In the genomic region with DNA sequence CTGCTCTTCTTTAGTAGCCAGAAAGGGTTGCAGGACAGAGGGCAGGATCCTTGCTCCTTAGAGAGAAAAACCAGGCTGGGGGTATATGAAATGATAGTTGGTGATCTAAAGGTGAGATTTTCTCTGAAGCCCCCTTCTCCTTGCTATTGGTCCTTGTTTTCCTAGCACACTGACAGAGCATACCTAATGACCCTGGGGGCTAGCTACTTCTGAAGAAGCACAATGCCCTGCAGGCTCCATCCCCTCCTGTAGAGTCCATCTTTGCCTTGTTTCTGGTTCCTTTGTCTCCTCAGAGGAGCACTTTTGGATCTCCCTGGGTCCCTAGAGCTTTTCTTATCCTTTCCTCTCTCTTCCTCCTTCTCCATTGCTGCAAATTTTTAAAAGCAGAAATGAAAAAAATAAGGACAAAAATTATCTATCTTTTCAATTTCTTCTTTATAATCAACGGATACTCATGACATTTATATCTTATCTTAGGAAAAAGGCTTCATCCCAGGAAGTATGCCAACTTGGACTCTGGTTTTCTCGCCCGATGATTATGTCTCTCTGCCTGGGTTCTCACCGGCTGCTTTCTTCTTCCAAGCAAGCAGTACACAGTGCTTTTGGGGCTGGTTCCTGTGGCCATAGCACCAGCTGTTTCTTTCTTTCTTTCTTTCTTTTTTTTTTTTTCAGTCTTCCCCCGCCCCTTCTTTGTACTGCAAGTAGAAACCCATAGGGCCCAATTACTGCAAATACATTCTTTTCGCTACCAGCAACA, we compare ENCODE assay signal across 30 mouse cellular contexts. TPM values are rescaled to one million over a fixed set of nuclear protein-coding genes. Genes with fewer than 3 reads are reported as not detected.
DNase-seq lines count a peak whose midpoint lies in the region; ATAC-seq lines count a peak whose summit lies in the region.
"Had no signal": no experiment of that assay in that cellular context is flagged by ENCODE, and none has a peak within 500 bp of the region (broad histone marks: within the 10 kb centered on the region; RNA-seq: fewer than 3 reads in every experiment).

No protein-coding gene starts in this region.

- no peak overlapping the region for H3K27ac ChIP-seq in forebrain, embryonic 13.5 days
- H3K27ac ChIP-seq in forebrain, embryonic 11.5 days (ENCODE audit: low read depth, low read length), result no peak overlapping the region
- H3K27ac ChIP-seq in intestine, embryonic 15.5 days, result no peak overlapping the region
- H3K27ac ChIP-seq in intestine, embryonic 16.5 days (ENCODE audit: low read length), result no peak overlapping the region
- 0 out of 2 replicates have a peak overlapping the region, but pooled peaks have one; percentile 35 for H3K27ac ChIP-seq in midbrain, embryonic 11.5 days (ENCODE audit: low read depth, low read length)
- H3K27ac ChIP-seq in midbrain, embryonic 16.5 days (ENCODE audit: low read length), result peak overlapping the region; percentile 25
- H3K27ac ChIP-seq: hindbrain, embryonic 15.5 days; limb, embryonic 12.5 days; lung, embryonic 15.5 days; neural tube, embryonic 15.5 days had no signal

- no peak overlapping the region for H3K4me3 ChIP-seq in forebrain, embryonic 13.5 days
- H3K4me3 ChIP-seq in forebrain, embryonic 11.5 days (ENCODE audit: low read depth, low read length), result no peak overlapping the region
- H3K4me3 ChIP-seq in intestine, embryonic 15.5 days (replicated peaks), result no peak overlapping the region
- no peak overlapping the region for H3K4me3 ChIP-seq in intestine, embryonic 16.5 days (ENCODE audit: low read length)
- H3K4me3 ChIP-seq in midbrain, embryonic 11.5 days (ENCODE audit: low read depth, low read length), result no peak overlapping the region
- H3K4me3 ChIP-seq in midbrain, embryonic 16.5 days (ENCODE audit: low read depth, low read length), result no peak overlapping the region
- H3K4me3 ChIP-seq: erythroblast, embryonic 14.5 days; hindbrain, embryonic 15.5 days; limb, embryonic 12.5 days; lung, embryonic 15.5 days; neural tube, embryonic 15.5 days had no signal

- peak; percentile 50; the same call in 1 of the 2 replicates for ATAC-seq in forebrain, embryonic 13.5 days
- ATAC-seq in forebrain, embryonic 11.5 days (replicated peaks; ENCODE audit: low FRiP score), result no peak
- ATAC-seq in intestine, embryonic 15.5 days, result peak; percentile 10; the same call in 1 of the 2 replicates
- no peak for ATAC-seq in intestine, embryonic 16.5 days
- no peak for ATAC-seq in midbrain, embryonic 11.5 days (ENCODE audit: low FRiP score)
- ATAC-seq in midbrain, embryonic 16.5 days, result peak; percentile 17; the same call in 1 of the 2 replicates
- ATAC-seq: intestine, postnatal 0 days had no signal

- 28% methylated on average over 6 of the region's 6 CpGs for WGBS in forebrain, embryonic 13.5 days
- WGBS in forebrain, embryonic 11.5 days, result 42% methylated on average over 6 of the region's 6 CpGs
- WGBS in intestine, embryonic 15.5 days, result 78% methylated on average over 6 of the region's 6 CpGs
- 84% methylated on average over 6 of the region's 6 CpGs for WGBS in intestine, embryonic 16.5 days
- WGBS in midbrain, embryonic 11.5 days, result 68% methylated on average over 6 of the region's 6 CpGs
- 38% methylated on average over 6 of the region's 6 CpGs for whole genome bisulfite sequencing in midbrain, embryonic 16.5 days

- no peak overlapping the region for H3K9ac ChIP-seq in forebrain, embryonic 13.5 days
- H3K9ac ChIP-seq in forebrain, embryonic 11.5 days (ENCODE audit: low read length), result no peak overlapping the region
- H3K9ac ChIP-seq in intestine, embryonic 15.5 days, result no peak overlapping the region
- no peak overlapping the region for H3K9ac ChIP-seq in intestine, embryonic 16.5 days (ENCODE audit: low read depth, low read length)
- H3K9ac ChIP-seq in midbrain, embryonic 11.5 days (ENCODE audit: low read length), result no peak overlapping the region
- H3K9ac ChIP-seq in midbrain, embryonic 16.5 days (ENCODE audit: low read depth, low read length), result no peak overlapping the region
- H3K9ac ChIP-seq: hindbrain, embryonic 15.5 days; limb, embryonic 12.5 days; lung, embryonic 15.5 days; neural tube, embryonic 15.5 days had no signal

- no peak overlapping the region for H3K4me2 ChIP-seq in forebrain, embryonic 13.5 days
- no peak overlapping the region for H3K4me2 ChIP-seq in forebrain, embryonic 11.5 days (ENCODE audit: low read depth, low read length, severe bottlenecking)
- no peak overlapping the region for H3K4me2 ChIP-seq in intestine, embryonic 15.5 days (replicated peaks)
- no peak overlapping the region for H3K4me2 ChIP-seq in intestine, embryonic 16.5 days (ENCODE audit: low read depth, low read length)
- H3K4me2 ChIP-seq in midbrain, embryonic 11.5 days, result no peak overlapping the region
- H3K4me2 ChIP-seq in midbrain, embryonic 16.5 days (ENCODE audit: low read length), result no peak overlapping the region
- H3K4me2 ChIP-seq: heart, embryonic 11.5 days; hindbrain, embryonic 15.5 days; limb, embryonic 12.5 days; lung, embryonic 15.5 days; neural tube, embryonic 15.5 days had no signal

- peaks cover 12% of the 10 kb centered on the region; the same call in 1 of the 2 replicates for H3K4me1 ChIP-seq in forebrain, embryonic 13.5 days
- no peaks in the 10 kb centered on the region for H3K4me1 ChIP-seq in forebrain, embryonic 11.5 days (replicated peaks; ENCODE audit: control insufficient read depth, insufficient read depth, low read length)
- H3K4me1 ChIP-seq in intestine, embryonic 15.5 days (replicated peaks), result no peaks in the 10 kb centered on the region
- H3K4me1 ChIP-seq in intestine, embryonic 16.5 days (ENCODE audit: control insufficient read depth, insufficient read depth, low read length), result no peaks in the 10 kb centered on the region
- H3K4me1 ChIP-seq in midbrain, embryonic 11.5 days (ENCODE audit: control insufficient read depth, insufficient read depth, low read length), result no peaks in the 10 kb centered on the region
- peaks cover 2% of the 10 kb centered on the region; the same call in 1 of the 2 replicates for H3K4me1 ChIP-seq in midbrain, embryonic 16.5 days (ENCODE audit: control insufficient read depth, insufficient read depth, low read length)
- H3K4me1 ChIP-seq: hindbrain, embryonic 15.5 days; limb, embryonic 12.5 days; lung, embryonic 15.5 days; neural tube, embryonic 15.5 days had no signal

- no peaks in the 10 kb centered on the region for H3K9me3 ChIP-seq in forebrain, embryonic 13.5 days (replicated peaks)
- H3K9me3 ChIP-seq in forebrain, embryonic 11.5 days (ENCODE audit: control insufficient read depth, low read length), result no peaks in the 10 kb centered on the region
- no peaks in the 10 kb centered on the region for H3K9me3 ChIP-seq in intestine, embryonic 15.5 days
- no peaks in the 10 kb centered on the region for H3K9me3 ChIP-seq in intestine, embryonic 16.5 days (ENCODE audit: control insufficient read depth, low read length)
- H3K9me3 ChIP-seq in midbrain, embryonic 11.5 days (ENCODE audit: control insufficient read depth, low read length), result no peaks in the 10 kb centered on the region
- no peaks in the 10 kb centered on the region for H3K9me3 ChIP-seq in midbrain, embryonic 16.5 days (replicated peaks; ENCODE audit: control insufficient read depth, low read length, poor library complexity, severe bottlenecking)
- H3K9me3 ChIP-seq: hindbrain, embryonic 15.5 days; limb, embryonic 12.5 days; lung, embryonic 15.5 days; neural tube, embryonic 15.5 days had no signal

- DNase-seq in forebrain, embryonic 11.5 days (ENCODE audit: low spot score), result no peak
- no peak for DNase-seq in midbrain, embryonic 11.5 days (ENCODE audit: low spot score, missing footprints)
- DNase-seq in cerebellum, adult 9-11 months, result no peak
- DNase-seq in adrenal gland, adult 8-10 months, result no peak
- DNase-seq: adrenal gland, postnatal 10 days; cerebellum, adult 11-12 months; cerebellum, postnatal 14 days; gastrocnemius, postnatal 25 days; heart, adult 18-20 months; heart, postnatal 4 days; kidney, adult 9 months; kidney, postnatal 10 days; layer of hippocampus, adult 9-11 months; retina, postnatal 1 day; right cerebral cortex, postnatal 14 days had no signal

- no peaks in the 10 kb centered on the region for H3K36me3 ChIP-seq in forebrain, embryonic 13.5 days (ENCODE audit: poor library complexity, severe bottlenecking)
- no peaks in the 10 kb centered on the region for H3K36me3 ChIP-seq in forebrain, embryonic 11.5 days (ENCODE audit: control insufficient read depth, insufficient read depth, low read length)
- H3K36me3 ChIP-seq in intestine, embryonic 15.5 days, result no peaks in the 10 kb centered on the region
- no peaks in the 10 kb centered on the region for H3K36me3 ChIP-seq in intestine, embryonic 16.5 days (ENCODE audit: control insufficient read depth, insufficient read depth, low read length)
- H3K36me3 ChIP-seq in midbrain, embryonic 11.5 days (ENCODE audit: control insufficient read depth, insufficient read depth, low read length), result no peaks in the 10 kb centered on the region
- no peaks in the 10 kb centered on the region for H3K36me3 ChIP-seq in midbrain, embryonic 16.5 days (ENCODE audit: control insufficient read depth, insufficient read depth, low read length)
- H3K36me3 ChIP-seq: G1E; hindbrain, embryonic 15.5 days; limb, embryonic 12.5 days; lung, embryonic 15.5 days; neural tube, embryonic 15.5 days had no signal

- H3K27me3 ChIP-seq in forebrain, embryonic 13.5 days, result no peaks in the 10 kb centered on the region
- H3K27me3 ChIP-seq in forebrain, embryonic 11.5 days (ENCODE audit: control insufficient read depth, insufficient read depth, low read length), result no peaks in the 10 kb centered on the region
- no peaks in the 10 kb centered on the region for H3K27me3 ChIP-seq in intestine, embryonic 15.5 days (replicated peaks)
- H3K27me3 ChIP-seq in intestine, embryonic 16.5 days (replicated peaks; ENCODE audit: control insufficient read depth, insufficient read depth, low read length), result no peaks in the 10 kb centered on the region
- no peaks in the 10 kb centered on the region for H3K27me3 ChIP-seq in midbrain, embryonic 11.5 days (ENCODE audit: control insufficient read depth, insufficient read depth, low read length)
- no peaks in the 10 kb centered on the region for H3K27me3 ChIP-seq in midbrain, embryonic 16.5 days (ENCODE audit: control insufficient read depth, insufficient read depth, low read depth, low read length)
- H3K27me3 ChIP-seq: hindbrain, embryonic 15.5 days; limb, embryonic 12.5 days; lung, embryonic 15.5 days; neural tube, embryonic 15.5 days had no signal

RNA-seq across cellular contexts. Expression of gene Slc38a11, which starts 41.7 kb away (rescaled TPM):
- polyA plus RNA-seq in forebrain, embryonic 13.5 days (2015; fragmentation: Nextera tagmentation; extraction: Ambion mirVana), result 0.80 and 1.1 TPM in 2 replicates
- polyA plus RNA-seq in forebrain, embryonic 11.5 days (2014; fragmentation: Nextera tagmentation; extraction: Ambion mirVana), result 0.75 and 1.2 TPM in 2 replicates
- polyA plus RNA-seq in intestine, embryonic 15.5 days (2015; fragmentation: Nextera tagmentation; extraction: Ambion mirVana), result 0.66 and 1.0 TPM in 2 replicates
- polyA plus RNA-seq in intestine, embryonic 16.5 days (2015; fragmentation: Nextera tagmentation; extraction: Ambion mirVana), result 0.57 and 0.65 TPM in 2 replicates
- 0.68 and 1.1 TPM in 2 replicates for polyA plus RNA-seq in midbrain, embryonic 11.5 days (2014; fragmentation: Nextera tagmentation; extraction: Ambion mirVana)
- polyA plus RNA-seq in midbrain, embryonic 16.5 days (2015; fragmentation: Nextera tagmentation; extraction: Ambion mirVana), result 1.3 and 1.6 TPM in 2 replicates
- 10 to 100 TPM; 20.1 to 43.2 (median 28.4) TPM for total RNA-seq in adrenal gland, adult 8-10 months (2022)
- total RNA-seq: megakaryocyte progenitor cell, adult 5-6 weeks had no signal
- polyA plus RNA-seq: erythroblast, embryonic 14.5 days; G1E; heart, embryonic 11.5 days; liver, adult 2 months; stomach, embryonic 14.5 days had no signal

Comparison
In these comparisons a context has a peak if more than half of its experiments do, and no peak if none do; other contexts are left out.
1. ATAC-seq: peak in forebrain, embryonic 13.5 days (single experiment), intestine, embryonic 15.5 days (single experiment) and midbrain, embryonic 16.5 days (single experiment); none in forebrain, embryonic 11.5 days (single experiment), intestine, embryonic 16.5 days (single experiment) and midbrain, embryonic 11.5 days (single experiment).
2. H3K27ac ChIP-seq: peak in midbrain, embryonic 11.5 days (single experiment) and midbrain, embryonic 16.5 days (single experiment); none in forebrain, embryonic 13.5 days (single experiment), forebrain, embryonic 11.5 days (single experiment), intestine, embryonic 15.5 days (single experiment) and intestine, embryonic 16.5 days (single experiment).